Mouse (Mus musculus) ES-E14 (cell line): ENCODE measurements around the gene Pgs1. TPM values are rescaled to one million over a fixed set of nuclear protein-coding genes. Genes with fewer than 3 reads are reported as not detected.

ENCODE experiments used
- DNase-seq: peaks from one replicate; pipeline ENCODE4 v3.0.0-alpha.2; 2013; ENCODE audit warnings: low read depth, low spot score
- H3K27ac ChIP-seq: 2 replicates; pipeline ENCODE4 v1.5.1; 2012; ENCODE audit warnings: low read depth, mild to moderate bottlenecking, low read length, moderate library complexity, mixed read lengths; ENCODE audit not compliant: poor library complexity, insufficient read depth, severe bottlenecking
- H3K36me3 ChIP-seq: 2 replicates; pipeline ENCODE4 v1.6.1; 2012; ENCODE audit warnings: mild to moderate bottlenecking, low read length, moderate library complexity, mixed read lengths; ENCODE audit not compliant: control insufficient read depth, poor library complexity, insufficient read depth, severe bottlenecking
- H3K4me1 ChIP-seq, 2 experiments: fragments of 150-350 bp in 1 of 2; sonication (generic) in 1 of 2; 2 replicates each; pipeline ENCODE4 v1.6.1; 2012; ENCODE audit warnings: low read length in 2 of 2, mild to moderate bottlenecking in 1 of 2, mixed read lengths in 1 of 2; ENCODE audit not compliant: control insufficient read depth in 2 of 2, insufficient read depth in 2 of 2, poor library complexity in 1 of 2
- H3K4me3 ChIP-seq, 2 experiments: fragments of 150-350 bp in 1 of 2; sonication (generic) in 1 of 2; 2 replicates each; pipeline ENCODE4 v1.5.1; 2012; ENCODE audit warnings: low read length in 2 of 2, low read depth in 1 of 2, mild to moderate bottlenecking in 1 of 2, mixed read lengths in 1 of 2; ENCODE audit not compliant: insufficient read depth in 1 of 2, poor library complexity in 1 of 2, severe bottlenecking in 1 of 2
- H3K9ac ChIP-seq: 2 replicates; pipeline ENCODE4 v1.6.1; 2012; ENCODE audit warnings: low read depth, mild to moderate bottlenecking, low read length, mixed read lengths; ENCODE audit not compliant: poor library complexity, insufficient read depth, severe bottlenecking
- H3K9me3 ChIP-seq: fragments of 150-350 bp; sonication (generic); 2 replicates; pipeline ENCODE4 v1.6.1; 2012; ENCODE audit warnings: low read depth, mild to moderate bottlenecking, low read length; ENCODE audit not compliant: control insufficient read depth, insufficient read depth
- CHD2 ChIP-seq: IDR thresholded peaks from 2 replicates; pipeline ENCODE4 v1.6.1; 2014; ENCODE audit warnings: mild to moderate bottlenecking, low read depth, low read length, inconsistent platforms
- HCFC1 ChIP-seq: IDR thresholded peaks from 2 replicates; pipeline ENCODE4 v1.6.1; 2012; ENCODE audit warnings: low read length, inconsistent platforms, borderline replicate concordance; ENCODE audit not compliant: insufficient read depth
- MAFK ChIP-seq: IDR thresholded peaks from 2 replicates; pipeline ENCODE4 v1.6.1; 2014; ENCODE audit warnings: mild to moderate bottlenecking, low read depth, low read length, inconsistent platforms; ENCODE audit not compliant: insufficient read depth
- ZC3H11A ChIP-seq: IDR thresholded peaks from 2 replicates; pipeline ENCODE4 v1.6.1; 2012; ENCODE audit warnings: low read depth, mild to moderate bottlenecking, inconsistent platforms, low read length, borderline replicate concordance
- ZNF384 ChIP-seq: IDR thresholded peaks from 2 replicates; pipeline ENCODE4 v1.6.1; 2012; ENCODE audit warnings: low read depth, low read length, inconsistent platforms
- in situ Hi-C, 2 experiments: fragments of 600-800 bp; cut with MboI; formaldehyde crosslinking; loops; one replicate each; pipeline ENCODE4 v1.15.1; 2025; ENCODE audit warnings: low sequenced_read_pairs in 2 of 2, inconsistent platforms in 1 of 2; ENCODE audit not compliant: unreplicated experiment in 2 of 2
- total RNA-seq: library from RNA; depleted of rRNA; stranded (reverse); fragments of 300-350 nt; gene quantifications from 2 replicates; pipeline ENCODE4 v1.2.3, GENCODE M21; 2012

Pgs1 gene
- total RNA-seq, 1 experiment, result 95.2 TPM

GRCm38 (mm10) chr11:117964294-117964693 is 21.8 kb upstream of the Pgs1 start:
- H3K4me1 ChIP-seq, result peaks cover 18 to 31% of the 10 kb centered on the region in 2 experiments; a peak in 3 of 4 replicates
- peak overlapping the region; percentile 61; the same call in 1 of the 2 replicates for H3K9ac ChIP-seq
- peak overlapping the region; percentile 80; the same call in 1 of the 2 replicates for H3K27ac ChIP-seq
- in situ Hi-C loops, result no loop called here
- H3K4me3 ChIP-seq, result peak overlapping the region; percentile 54 to 63; a peak in 3 of 4 replicates
- no peaks in the 10 kb centered on the region for H3K9me3 ChIP-seq
- DNase-seq, result no peak
- TF ChIP-seq ZNF384 (no peak), MAFK (no peak), HCFC1 (no peak), CHD2 (no peak), ZC3H11A (no peak)
- H3K36me3 ChIP-seq, result peaks cover 27% of the 10 kb centered on the region

- Histone ChIP-seq H3K4me1 (peaks cover 12 to 26% of the 10 kb centered on the region in 2 experiments; a peak in 3 of 4 replicates), H3K9ac (peak overlapping the region; percentile 17; the same call in 1 of the 2 replicates), H3K9me3 (no peaks in the 10 kb centered on the region), H3K4me3 (peak overlapping the region; percentile 82 to 87; a peak in 2 of 4 replicates), H3K27ac (peak overlapping the region; percentile 80), H3K36me3 (peaks cover 27% of the 10 kb centered on the region)
- DNase-seq, result no peak
- TF ChIP-seq MAFK, result no peak
- TF ChIP-seq ZNF384, result no peak
- peak; percentile 32; the same call in 1 of the 2 replicates for TF ChIP-seq HCFC1
- TF ChIP-seq ZC3H11A, result no peak
- TF ChIP-seq CHD2, result no peak
- in situ Hi-C loops, result no loop called here
These were observed 21.0 kb upstream of the Pgs1 start for GRCm38 (mm10) chr11:117965052-117965451.

- Histone ChIP-seq H3K9ac (peak overlapping the region; percentile 20; the same call in 1 of the 2 replicates), H3K27ac (peak overlapping the region; percentile 80), H3K9me3 (no peaks in the 10 kb centered on the region), H3K4me3 (peak overlapping the region; percentile 82 to 87), H3K36me3 (peaks cover 27% of the 10 kb centered on the region), H3K4me1 (peaks cover 12 to 31% of the 10 kb centered on the region in 2 experiments; a peak in 3 of 4 replicates)
- in situ Hi-C loops, result no loop called here
- TF ChIP-seq CHD2 (no peak), ZC3H11A (no peak), MAFK (no peak)
- no peak for DNase-seq
These were observed 20.5 kb upstream of the Pgs1 start for GRCm38 (mm10) chr11:117965561-117965981.

GRCm38 (mm10) chr11:117966506-117967100 is 19.5 kb upstream of the Pgs1 start:
- in situ Hi-C loops, result no loop called here

More at GRCm38 (mm10) chr11:117966506-117967100, 19.5 kb upstream of the Pgs1 start:
- H3K4me1 ChIP-seq, result peaks cover 14 to 32% of the 10 kb centered on the region in 2 experiments; a peak in 3 of 4 replicates
- H3K36me3 ChIP-seq, result peaks cover 27% of the 10 kb centered on the region
- TF ChIP-seq MAFK (no peak), CHD2 (no peak), ZC3H11A (no peak), HCFC1 (no peak), ZNF384 (no peak)
- no peak overlapping the region for H3K27ac ChIP-seq
- H3K9me3 ChIP-seq, result no peaks in the 10 kb centered on the region
- no peak for DNase-seq
- peak overlapping the region; percentile 90; the same call in 1 of the 2 replicates for H3K9ac ChIP-seq
- H3K4me3 ChIP-seq, result peak overlapping the region; percentile 82 to 87
